Mouse (Mus musculus): ENCODE data around the gene H2-DMb1.

H2-DMb1 gene

GRCm38 (mm10) chr17:34164202-34164895 lies 11.5 kb downstream of the H2-DMb1 start:
- CTCF ChIA-PET, result interaction anchor here (0.7 to 8.8 kb wide), 10 partner anchors 23 to 460 kb away, joined by 3 to 74 read pairs (median 6); no protein-coding TSS in a partner anchor
- POLR2A ChIA-PET, result interaction anchor here in 1 of 4 experiments (1.1 to 2.0 kb wide), 3 partner anchors 29 to 133 kb away, joined by 3 to 5 read pairs (median 4); partner anchors contain the start of genes H2-DMa, Rxrb and Slc39a7

DNA sequence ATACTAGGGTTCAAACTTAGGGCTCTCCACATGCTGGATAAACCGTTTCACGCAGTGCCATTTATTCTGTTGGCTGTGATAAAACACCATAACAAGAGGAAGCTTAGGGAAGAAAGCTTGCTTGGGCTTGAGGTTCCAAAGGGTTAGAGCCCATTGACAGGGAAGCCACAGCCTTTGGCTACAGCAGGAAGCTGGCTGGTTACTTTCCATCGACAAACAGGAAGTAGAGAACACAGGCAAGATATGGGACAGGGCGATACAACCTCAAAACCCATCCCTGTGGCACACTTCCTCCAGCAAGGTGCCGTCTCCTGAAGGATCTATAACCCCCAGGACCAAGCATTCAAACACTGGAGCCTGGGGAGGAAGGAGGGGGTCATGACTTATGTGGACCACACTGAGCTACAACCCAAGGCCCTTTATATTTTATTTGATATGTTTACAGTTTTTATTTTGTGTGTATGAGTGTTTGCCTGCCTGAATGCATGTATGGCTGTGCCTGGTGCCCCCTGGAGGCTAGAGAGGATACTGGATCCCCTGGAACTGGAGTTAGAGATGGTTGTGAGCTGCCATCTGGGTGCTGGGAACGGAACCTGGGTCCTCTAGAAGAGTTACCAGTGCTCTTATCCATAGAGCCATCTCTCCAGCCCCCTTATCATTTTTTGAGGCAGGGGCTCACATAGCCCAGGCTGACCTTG lies 12.3 kb downstream of the H2-DMb1 start:
- POLR2A ChIA-PET, result interaction anchor here in 2 of 4 experiments (1.0 to 2.0 kb wide), 6 partner anchors 24 to 134 kb away, joined by 3 to 5 read pairs (median 3); partner anchors contain the start of genes H2-DMa (in 1 of the 2), Rxrb (in 1 of the 2) and Slc39a7 (in 1 of the 2)
- CTCF ChIA-PET, result interaction anchor here (0.6 to 8.8 kb wide), 25 partner anchors 16 to 580 kb away, joined by 3 to 74 read pairs (median 4); partner anchors contain the start of gene BC051142 (in 1 of the 4)

- POLR2A ChIA-PET, result interaction anchor here in 1 of 4 experiments (1.7 to 2.3 kb wide), 4 partner anchors 34 to 57 kb away, joined by 4 to 9 read pairs (median 5); partner anchors contain the start of gene H2-DMa
- CTCF ChIA-PET, result interaction anchor here in 3 of 4 experiments (0.8 to 8.8 kb wide), 12 partner anchors 14 to 242 kb away, joined by 3 to 74 read pairs (median 12); no protein-coding TSS in a partner anchor
Measured at GRCm38 (mm10) chr17:34169279-34169678, 16.4 kb downstream of the H2-DMb1 start.

DNA sequence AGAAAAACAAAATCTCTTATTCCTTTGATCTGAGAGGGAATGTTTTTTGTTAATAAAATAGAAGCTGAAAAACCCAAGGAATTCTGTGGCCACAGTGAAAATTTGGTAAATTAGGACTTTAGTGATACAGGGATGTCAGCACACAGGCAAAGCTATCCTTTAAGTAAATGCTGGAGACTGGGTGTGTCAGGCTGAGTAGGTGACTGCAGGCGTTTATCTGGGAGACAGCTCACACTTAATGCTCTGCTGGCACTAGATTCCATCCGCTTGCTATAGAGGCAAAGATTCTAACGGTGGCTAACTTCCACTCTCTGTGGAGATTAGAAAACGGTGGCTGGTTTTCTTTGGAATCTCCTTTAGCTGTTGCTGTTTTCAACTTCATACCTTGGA lies 17.6 kb downstream of the H2-DMb1 start:
- POLR2A ChIA-PET, result interaction anchor here (0.6 to 2.3 kb wide), 20 partner anchors 31 to 1789 kb away, joined by 3 to 13 read pairs (median 4); partner anchors contain the start of gene H2-DMa (in 2 of the 4)
- CTCF ChIA-PET, result interaction anchor here (0.6 to 8.8 kb wide), 127 partner anchors 8 to 1049 kb away, joined by 3 to 74 read pairs (median 4); partner anchors contain the start of genes Tap1 (in 4 of the 4), Psmb9 (in 3 of the 4), Rxrb (in 2 of the 4) and Slc39a7 (in 2 of the 4)

- POLR2A ChIA-PET, result interaction anchor here (0.6 to 2.3 kb wide), 22 partner anchors 32 to 1789 kb away, joined by 3 to 13 read pairs (median 4); partner anchors contain the start of gene H2-DMa (in 2 of the 4)
- CTCF ChIA-PET, result interaction anchor here (0.6 to 8.8 kb wide), 128 partner anchors 8 to 1048 kb away, joined by 3 to 74 read pairs (median 4); partner anchors contain the start of genes Tap1 (in 4 of the 4), Psmb9 (in 3 of the 4), Rxrb (in 2 of the 4) and Slc39a7 (in 2 of the 4)
Measured at GRCm38 (mm10) chr17:34170877-34171498, 18.1 kb downstream of the H2-DMb1 start.

DNA sequence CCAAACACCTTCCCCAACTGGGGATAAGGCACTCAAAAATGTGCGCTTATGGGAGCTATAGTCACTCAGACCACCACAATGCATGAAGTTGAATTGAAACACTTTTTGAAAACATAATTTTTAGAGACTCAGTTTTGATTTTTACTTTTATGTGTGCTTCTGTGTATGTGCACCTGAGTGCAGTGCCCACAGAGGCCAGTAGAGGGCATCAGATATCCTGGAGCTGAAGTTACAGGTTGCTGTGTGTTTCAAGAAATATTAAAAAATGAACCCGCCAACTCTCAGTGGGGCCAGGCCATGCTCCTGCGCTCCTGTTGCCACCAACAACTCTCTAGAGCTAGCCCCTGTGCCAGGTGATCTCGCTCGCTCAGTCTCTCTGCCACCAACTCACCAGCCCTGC lies 19.7 kb downstream of the H2-DMb1 start:
- ChIA-PET CTCF (interaction anchor here in 3 of 4 experiments (0.6 to 2.1 kb wide), 10 partner anchors 11 to 1580 kb away, joined by 3 to 6 read pairs (median 4); partner anchors contain the start of genes BC051142 (in 1 of the 3), Psmb9 (in 1 of the 3) and Tap1 (in 1 of the 3)), POLR2A (interaction anchor here in 1 of 4 experiments (0.5 to 1.4 kb wide), 2 partner anchors 53 to 381 kb away, joined by 3 read pairs; partner anchors contain the start of gene H2-DMa)

DNA sequence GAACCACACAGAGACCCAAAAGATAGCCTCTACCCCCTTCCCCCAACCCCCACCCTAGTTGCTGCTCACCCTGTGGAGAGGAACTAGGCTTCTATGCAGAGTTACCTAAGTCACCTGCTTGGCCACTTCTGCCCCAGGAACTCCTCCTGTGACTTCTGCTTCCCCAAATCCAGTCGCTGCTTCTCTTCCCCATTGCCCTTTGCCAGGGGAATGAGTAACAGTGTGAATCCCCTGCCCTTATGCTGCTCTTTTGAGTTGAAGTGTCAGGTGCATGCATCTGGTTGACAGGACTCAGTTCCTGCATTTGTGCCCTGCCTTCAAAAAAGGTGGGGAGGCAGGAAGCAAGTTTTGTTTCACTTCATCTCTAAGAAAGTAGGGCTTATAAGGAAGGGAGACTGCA lies 21.2 kb downstream of the H2-DMb1 start:
- CTCF ChIA-PET, result interaction anchor here in 2 of 4 experiments (0.7 to 2.1 kb wide), 2 partner anchors 39 to 237 kb away, joined by 4 to 5 read pairs; no protein-coding TSS in a partner anchor
- POLR2A ChIA-PET, result no interaction called here

DNA sequence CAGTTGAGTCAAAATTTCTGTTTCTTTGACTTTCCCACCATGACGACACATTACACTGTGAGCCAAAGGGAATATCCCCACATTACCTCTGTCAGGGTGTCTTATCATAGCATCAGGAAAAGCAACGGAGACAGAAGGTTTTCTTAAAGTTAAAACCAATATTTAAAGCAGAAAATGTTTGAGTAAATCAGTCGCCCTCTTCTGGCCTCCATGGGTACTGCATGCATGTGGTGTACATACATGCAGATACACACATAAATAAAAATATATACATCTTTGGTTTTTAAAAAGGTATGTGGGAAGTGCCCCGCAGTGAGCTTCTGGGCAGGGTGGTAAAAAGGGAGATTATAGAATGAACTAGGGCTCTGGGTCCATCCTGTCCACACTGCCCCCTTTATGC lies 24.3 kb downstream of the H2-DMb1 start:
- POLR2A ChIA-PET, result no interaction called here
- CTCF ChIA-PET, result no interaction called here

- ChIA-PET CTCF (interaction anchor here in 3 of 4 experiments (0.6 to 0.8 kb wide), 3 partner anchors 8 to 55 kb away, joined by 3 read pairs; no protein-coding TSS in a partner anchor), POLR2A (no interaction called here)
Measured at GRCm38 (mm10) chr17:34179019-34179418, 26.1 kb downstream of the H2-DMb1 start.

- ChIA-PET CTCF (interaction anchor here in 3 of 4 experiments (0.5 to 1.4 kb wide), 4 partner anchors 10 to 634 kb away, joined by 3 to 5 read pairs (median 3); no protein-coding TSS in a partner anchor), POLR2A (interaction anchor here in 2 of 4 experiments (0.6 to 1.2 kb wide), 3 partner anchors 18 to 73 kb away, joined by 3 read pairs; no protein-coding TSS in a partner anchor)
Measured at GRCm38 (mm10) chr17:34179913-34180859, 27.3 kb downstream of the H2-DMb1 start.

- CTCF ChIA-PET, result interaction anchor here in 3 of 4 experiments (0.7 to 2.6 kb wide), 10 partner anchors 11 to 630 kb away, joined by 3 to 18 read pairs (median 4); no protein-coding TSS in a partner anchor
Measured at GRCm38 (mm10) chr17:34183564-34184219, 30.8 kb downstream of the H2-DMb1 start.

DNA sequence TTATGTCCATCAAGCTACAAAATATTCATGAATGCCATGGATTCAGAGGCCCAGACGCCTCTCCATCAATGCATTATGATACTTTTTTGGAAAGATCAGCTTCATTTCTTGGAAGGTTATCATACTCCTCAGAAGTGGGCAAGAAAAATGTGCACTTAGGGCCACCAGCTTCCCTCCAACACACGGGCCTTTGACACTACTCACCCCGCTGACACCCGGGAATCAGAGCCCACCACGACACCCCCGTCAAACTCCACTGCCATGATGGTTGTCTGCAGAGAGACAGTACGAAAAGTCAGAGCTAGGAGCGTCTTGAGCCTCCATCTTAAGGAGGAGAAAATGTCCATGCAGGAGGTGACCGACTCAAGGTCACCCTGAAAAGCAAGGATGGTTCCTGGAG lies 32.7 kb downstream of the H2-DMb1 start:
- POLR2A ChIA-PET, result interaction anchor here in 2 of 4 experiments (1.2 to 2.3 kb wide), 4 partner anchors 11 to 73 kb away, joined by 4 to 17 read pairs (median 6); partner anchors contain the start of gene H2-DMa (in 1 of the 2)
- CTCF ChIA-PET, result interaction anchor here in 2 of 4 experiments (1.1 to 2.8 kb wide), 3 partner anchors 15 to 50 kb away, joined by 3 to 14 read pairs (median 4); no protein-coding TSS in a partner anchor

More at GRCm38 (mm10) chr17:34183564-34184219, 30.8 kb downstream of the H2-DMb1 start:
- POLR2A ChIA-PET, result interaction anchor here in 2 of 4 experiments (0.6 to 1.7 kb wide), 6 partner anchors 17 to 228 kb away, joined by 3 to 5 read pairs (median 3); partner anchors contain the start of genes H2-DMa (in 2 of the 2), Rps18 (in 1 of the 2) and Vps52 (in 1 of the 2)

GRCm38 (mm10) chr17:34186885-34187260 lies 34.0 kb downstream of the H2-DMb1 start:
- CTCF ChIA-PET, result interaction anchor here (0.5 to 2.8 kb wide), 18 partner anchors 9 to 386 kb away, joined by 3 to 14 read pairs (median 4); partner anchors contain the start of gene BC051142 (in 1 of the 4)
- POLR2A ChIA-PET, result interaction anchor here (0.5 to 2.3 kb wide), 15 partner anchors 10 to 162 kb away, joined by 3 to 17 read pairs (median 4); partner anchors contain the start of genes H2-DMa (in 1 of the 4), Psmb8 (in 1 of the 4), Ring1 (in 1 of the 4) and Rxrb (in 1 of the 4)

DNA sequence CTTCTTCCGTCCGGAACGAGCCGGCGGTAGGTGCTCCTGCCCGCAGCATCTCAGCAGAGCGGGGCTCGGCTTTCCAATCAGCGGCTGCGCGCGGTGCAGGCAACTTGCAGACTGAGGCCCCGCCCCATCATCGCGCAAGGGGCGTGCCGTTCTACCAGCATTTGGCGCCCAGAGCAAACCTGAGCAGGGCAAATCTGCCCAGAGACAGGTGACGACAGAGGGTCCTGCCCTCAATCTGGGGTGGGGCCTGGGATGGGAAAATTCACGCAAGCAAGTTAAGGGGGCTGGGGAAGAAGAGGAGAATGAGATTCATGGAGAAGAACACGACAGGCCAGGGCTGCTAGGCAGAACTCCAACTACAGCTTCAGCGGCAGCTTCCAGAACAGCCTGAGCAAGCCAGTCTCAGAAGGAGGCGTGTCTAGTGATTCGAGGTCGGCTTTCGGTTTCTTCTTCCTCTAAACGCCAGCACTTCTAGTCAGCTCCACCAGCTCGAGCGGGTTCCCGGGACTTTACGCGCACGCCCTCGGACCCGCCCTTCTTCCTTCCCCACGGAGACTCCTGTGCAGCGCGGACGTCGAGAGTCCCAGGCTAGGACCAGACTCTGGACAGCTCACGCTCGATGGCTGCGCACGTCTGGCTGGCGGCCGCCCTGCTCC lies 34.5 kb downstream of the H2-DMb1 start, which contains the start of the genes Tap1 and Psmb9:
TSS of gene Tap1 (plus strand) at position 293 of the 656 bp plus-strand sequence.
TSS of gene Psmb9 (minus strand) at position 504 of the 656 bp plus-strand sequence.
- POLR2A ChIA-PET, result interaction anchor here in 3 of 4 experiments (0.8 to 2.3 kb wide), 17 partner anchors 9 to 231 kb away, joined by 3 to 17 read pairs (median 3); partner anchors contain the start of genes H2-DMa (in 1 of the 3), Psmb8 (in 1 of the 3), Ring1 (in 1 of the 3) and Rps18 (in 1 of the 3)
- CTCF ChIA-PET, result interaction anchor here (0.5 to 2.8 kb wide), 20 partner anchors 9 to 1044 kb away, joined by 3 to 14 read pairs (median 4); partner anchors contain the start of gene BC051142 (in 1 of the 4)

Measured in embryonic stem cell, embryonic (primary cell).